Mouse (Mus musculus) kidney, adult 9 months (tissue): Measurements from ENCODE around the gene Ripk1.
"Not testable (repeated sequence)": the region's sequence is repeated elsewhere in the genome, so short reads cannot be mapped to it uniquely, and the experiment has no call there.

Experiments used
- DNase-seq: peaks from one replicate; pipeline ENCODE4 v3.0.0; 2022

Ripk1 gene

GRCm38 (mm10) chr13:34038901-34039341, 36.8 kb downstream of the Ripk1 start:
- peak; percentile 88 for DNase-seq

- peak; percentile 63 for DNase-seq
Observed at GRCm38 (mm10) chr13:34040091-34040490, 37.9 kb downstream of the Ripk1 start.

- peak; percentile 53 for DNase-seq
Observed at GRCm38 (mm10) chr13:34043716-34044393, 41.7 kb downstream of the Ripk1 start.

DNA sequence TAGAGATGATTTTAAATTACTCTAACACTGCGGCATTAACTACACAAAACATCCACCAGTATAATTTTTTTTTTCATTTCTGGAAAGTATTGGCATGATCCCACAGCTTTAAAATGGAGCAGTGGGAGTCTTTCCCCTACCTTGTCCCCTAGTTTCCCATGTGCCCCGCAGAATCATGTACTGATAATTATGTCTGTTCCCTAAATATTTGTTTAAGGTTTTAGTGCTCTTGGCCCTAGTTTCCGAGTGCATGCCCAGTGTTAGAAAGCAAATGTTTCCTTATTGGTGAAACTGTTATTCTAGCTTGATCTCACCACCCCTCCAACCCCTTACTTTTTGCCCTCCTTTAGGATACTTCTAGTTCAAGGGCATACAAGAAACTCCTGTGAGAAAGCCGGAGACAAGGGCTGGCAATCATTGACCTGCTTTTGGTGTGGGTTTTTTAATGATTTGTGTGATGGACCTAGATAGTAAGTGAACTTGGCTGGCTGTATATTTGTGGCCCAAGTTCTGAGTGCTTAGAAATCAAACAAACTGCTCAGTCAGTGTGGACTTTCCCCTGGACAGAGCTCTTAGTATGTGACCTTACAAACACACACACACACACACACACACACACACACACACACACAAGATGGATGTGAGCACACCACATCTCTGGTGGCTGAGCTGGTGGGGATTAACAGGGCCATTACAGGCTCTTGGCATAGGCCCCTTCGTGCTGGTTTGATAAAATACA, 43.5 kb downstream of the Ripk1 start:
- DNase-seq: peak; percentile 94

GRCm38 (mm10) chr13:34046421-34047012, 44.4 kb downstream of the Ripk1 start:
- DNase-seq: peak; percentile 97

GRCm38 (mm10) chr13:34047526-34047925, 45.4 kb downstream of the Ripk1 start:
- no peak for DNase-seq

GRCm38 (mm10) chr13:34050479-34050878, 48.3 kb downstream of the Ripk1 start:
- no peak for DNase-seq

GRCm38 (mm10) chr13:34051692-34052091, 49.5 kb downstream of the Ripk1 start:
- DNase-seq: no peak

DNA sequence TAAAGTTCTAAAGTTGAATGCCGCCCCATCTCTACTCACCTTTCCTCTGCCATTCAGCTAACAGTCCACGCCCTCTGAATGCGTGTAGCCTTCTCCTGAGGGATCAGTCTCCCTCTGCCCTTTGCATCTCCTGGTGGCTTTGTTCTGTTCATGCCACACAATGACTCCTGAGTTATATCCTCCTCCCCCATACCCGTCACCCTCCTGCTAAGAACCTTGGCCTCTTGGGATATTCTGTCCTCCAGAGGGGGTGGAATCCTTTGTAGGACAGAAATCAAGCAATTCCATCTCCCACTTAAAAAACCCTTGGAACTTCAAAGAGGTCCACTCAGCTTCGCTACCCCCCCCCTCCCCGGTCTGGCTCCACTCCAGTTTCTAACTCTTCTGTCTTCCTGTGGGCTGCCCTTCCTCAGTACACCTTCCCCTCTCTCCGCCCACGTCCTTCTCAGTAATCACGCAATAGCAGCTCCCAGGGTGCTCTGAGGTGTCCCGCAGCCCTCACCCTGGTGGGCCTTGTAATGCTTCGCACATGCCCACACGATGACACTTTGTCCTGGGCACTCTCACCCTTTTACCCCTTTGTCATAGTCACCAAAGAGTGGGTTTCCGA, 51.6 kb downstream of the Ripk1 start:
- no peak for DNase-seq

DNA sequence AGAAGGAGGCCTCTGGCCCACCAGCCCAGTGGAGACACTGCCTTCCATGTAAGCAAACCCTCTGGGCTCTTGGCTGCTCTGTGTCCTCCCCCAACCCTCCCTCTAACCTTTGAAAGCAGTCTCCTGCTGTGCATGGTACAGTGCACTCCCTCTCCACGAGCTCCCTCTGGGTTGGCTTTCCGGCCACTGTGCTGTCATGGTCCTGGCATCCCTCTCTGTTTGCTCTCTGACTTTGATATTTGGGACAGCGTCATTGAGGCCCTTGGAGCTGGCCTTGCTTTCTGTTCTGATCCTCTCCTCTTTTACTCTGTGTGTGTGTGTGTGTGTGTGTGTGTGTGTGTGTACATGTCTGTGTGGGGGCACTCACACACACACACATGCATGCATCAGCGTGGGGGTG, 52.2 kb downstream of the Ripk1 start:
- no peak for DNase-seq

GRCm38 (mm10) chr13:34054983-34055382, 52.8 kb downstream of the Ripk1 start:
- peak; percentile 68 for DNase-seq

GRCm38 (mm10) chr13:34057252-34057651, 55.1 kb downstream of the Ripk1 start:
- no peak for DNase-seq

- DNase-seq: no peak
Observed at GRCm38 (mm10) chr13:34060061-34060460, 57.9 kb downstream of the Ripk1 start.

DNA sequence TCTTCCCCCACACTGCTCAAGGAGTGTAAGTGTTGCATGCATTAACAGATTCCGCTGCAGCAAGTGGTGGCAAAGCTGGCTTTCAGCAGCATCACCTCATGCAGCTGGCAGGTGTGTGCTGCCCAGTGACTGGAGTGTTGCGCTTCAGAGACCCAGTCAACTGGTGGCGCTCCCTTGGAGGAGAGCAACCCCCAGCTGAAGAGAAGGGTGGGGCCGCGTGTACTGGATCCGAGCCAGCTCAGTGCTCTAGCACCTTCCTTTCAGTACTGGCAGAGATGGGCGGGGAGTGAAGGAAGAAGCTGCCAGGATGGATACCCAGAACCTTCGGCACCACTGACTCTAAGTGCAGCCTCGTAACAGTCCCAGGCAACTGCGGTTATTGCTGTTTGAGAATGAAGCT, 60.3 kb downstream of the Ripk1 start:
- no peak for DNase-seq

DNA sequence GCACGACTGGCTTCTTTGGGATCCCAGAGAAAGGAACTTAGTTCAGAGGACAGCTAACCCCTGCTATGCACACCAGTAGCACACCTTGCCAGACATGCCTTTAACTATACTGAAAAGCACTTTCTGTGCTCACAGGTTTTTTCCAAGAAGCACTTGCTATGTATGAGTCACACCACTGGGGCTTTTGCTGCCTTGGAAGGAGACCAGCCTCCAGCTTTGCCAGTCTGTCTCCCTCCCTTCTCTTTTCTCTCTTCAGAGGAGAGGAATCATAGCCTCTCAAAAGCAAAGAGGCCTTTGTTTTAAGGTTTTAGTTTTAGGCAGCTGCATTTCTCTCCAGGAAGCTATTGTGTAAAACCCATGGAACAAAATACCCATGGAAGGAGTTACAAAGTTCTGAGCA, 64.2 kb downstream of the Ripk1 start:
- no peak for DNase-seq

GRCm38 (mm10) chr13:34070296-34070695, 68.1 kb downstream of the Ripk1 start:
- DNase-seq: peak; percentile 39

DNA sequence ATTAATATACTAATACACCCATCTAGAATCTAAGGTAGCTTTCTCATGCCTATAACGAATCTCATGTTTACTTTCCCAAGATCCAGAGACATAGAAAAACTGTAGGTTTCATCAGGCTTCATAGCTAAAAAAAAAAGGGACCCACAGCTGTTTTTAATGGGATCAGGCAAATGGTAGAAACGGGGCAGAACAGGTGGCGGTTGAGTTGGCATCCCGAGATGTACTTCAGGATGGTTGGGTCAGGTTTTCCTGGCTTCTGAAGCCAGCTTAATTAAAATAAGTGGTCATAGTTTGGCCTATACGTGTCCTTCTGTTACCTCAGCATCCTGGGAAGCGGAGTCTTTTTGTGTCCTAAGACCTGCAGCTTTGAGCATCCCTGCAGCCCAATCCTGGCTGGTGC, 69.7 kb downstream of the Ripk1 start:
- DNase-seq: no peak

DNA sequence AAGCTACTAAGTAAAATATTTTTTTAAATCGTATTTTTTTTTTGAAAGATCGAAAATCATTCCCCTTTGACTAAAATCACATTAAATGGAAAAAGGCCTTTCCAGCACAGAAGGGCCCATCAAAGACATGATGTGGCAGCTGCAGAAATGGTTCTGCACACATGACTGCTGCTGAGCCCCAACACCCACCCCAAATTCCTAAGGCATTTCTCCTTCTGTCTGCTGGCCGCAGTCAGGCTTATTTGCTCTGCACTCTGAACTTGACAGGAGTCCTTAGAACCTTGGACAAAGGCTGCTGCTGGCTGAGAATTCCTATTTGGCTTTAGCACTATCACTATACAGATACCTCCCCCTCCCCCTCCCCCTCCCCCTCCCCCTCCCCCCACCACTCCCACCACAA, 70.7 kb downstream of the Ripk1 start:
- no peak for DNase-seq

GRCm38 (mm10) chr13:34074441-34074840, 72.3 kb downstream of the Ripk1 start:
- not testable (repeated sequence) for DNase-seq

DNA sequence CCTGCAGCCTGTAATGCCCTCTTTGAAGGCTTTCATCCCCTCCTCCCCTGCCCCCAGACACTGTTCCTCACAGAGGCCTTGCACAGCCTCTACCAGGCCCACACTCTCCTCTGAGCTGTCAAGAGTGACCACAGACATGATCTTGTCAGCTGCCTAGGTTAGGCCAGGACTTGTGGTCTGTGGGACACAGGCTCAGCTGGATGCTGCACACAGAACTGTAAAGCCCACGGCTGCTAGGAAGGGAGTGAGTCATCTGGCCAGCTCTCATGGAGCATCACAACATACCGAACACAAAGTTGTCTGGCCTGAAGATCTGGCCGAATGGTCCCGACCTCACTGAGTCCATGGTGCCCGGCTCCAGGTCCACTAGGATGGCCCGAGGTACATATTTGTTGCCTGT, 73.7 kb downstream of the Ripk1 start:
- not testable (repeated sequence) for DNase-seq

DNA sequence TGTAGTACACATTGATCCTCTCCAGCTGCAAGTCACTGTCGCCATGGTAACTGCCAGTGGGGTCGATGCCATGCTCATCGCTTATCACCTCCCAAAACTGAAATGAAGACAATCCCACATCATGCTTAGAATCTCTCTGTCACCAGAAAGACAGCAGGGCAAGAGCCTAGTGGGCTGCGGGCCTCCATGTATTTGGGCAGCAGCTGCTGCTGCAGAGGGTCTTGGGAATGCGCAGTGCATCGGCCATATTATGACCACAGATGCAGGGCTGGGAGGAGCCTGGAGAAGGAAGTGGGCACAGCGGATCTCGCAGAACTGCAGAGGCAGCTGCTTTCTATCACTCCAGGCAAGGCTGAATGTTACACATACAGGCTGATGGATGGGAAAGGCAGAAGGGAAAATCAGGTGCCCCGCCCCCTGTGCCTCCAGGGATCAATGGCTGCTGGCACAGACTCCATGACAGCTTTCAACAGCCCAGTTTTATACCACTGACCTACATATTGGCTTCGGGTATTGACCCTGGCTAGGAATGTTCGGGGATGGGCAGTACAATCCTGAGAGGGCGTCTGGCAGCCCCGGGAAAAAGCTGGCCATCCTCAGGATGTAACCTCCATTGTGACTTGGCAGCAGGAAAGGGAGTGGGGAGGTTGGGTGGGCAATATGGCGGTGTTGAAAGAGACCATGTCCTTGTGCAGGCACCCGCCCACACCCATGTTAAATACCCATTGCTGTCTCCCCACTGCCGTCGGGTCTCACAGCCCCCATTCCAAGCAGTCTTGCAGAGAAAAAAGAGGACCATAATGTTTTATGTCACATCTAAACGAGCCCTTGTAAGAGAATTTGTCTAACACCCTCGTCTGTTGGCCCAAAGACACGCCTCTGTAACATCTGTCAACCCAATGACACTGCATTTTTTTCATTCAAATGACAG, 74.7 kb downstream of the Ripk1 start:
- no peak for DNase-seq

GRCm38 (mm10) chr13:34077492-34078271, 75.5 kb downstream of the Ripk1 start, which contains the start of gene Tubb2a:
Tubb2a (minus strand) TSS chr13:34078007.
- peak; percentile 90 for DNase-seq
